Mouse (Mus musculus): ENCODE results near the gene Eva1c. TPM values are rescaled to one million over a fixed set of nuclear protein-coding genes. Genes with fewer than 3 reads are reported as not detected.
"Not testable (repeated sequence)": the region's sequence is repeated elsewhere in the genome, so short reads cannot be mapped to it uniquely, and the experiment has no call there.

Eva1c gene
- total RNA-seq, 2 experiments from 2014 or later = 2.2 to 2.9 TPM

DNA sequence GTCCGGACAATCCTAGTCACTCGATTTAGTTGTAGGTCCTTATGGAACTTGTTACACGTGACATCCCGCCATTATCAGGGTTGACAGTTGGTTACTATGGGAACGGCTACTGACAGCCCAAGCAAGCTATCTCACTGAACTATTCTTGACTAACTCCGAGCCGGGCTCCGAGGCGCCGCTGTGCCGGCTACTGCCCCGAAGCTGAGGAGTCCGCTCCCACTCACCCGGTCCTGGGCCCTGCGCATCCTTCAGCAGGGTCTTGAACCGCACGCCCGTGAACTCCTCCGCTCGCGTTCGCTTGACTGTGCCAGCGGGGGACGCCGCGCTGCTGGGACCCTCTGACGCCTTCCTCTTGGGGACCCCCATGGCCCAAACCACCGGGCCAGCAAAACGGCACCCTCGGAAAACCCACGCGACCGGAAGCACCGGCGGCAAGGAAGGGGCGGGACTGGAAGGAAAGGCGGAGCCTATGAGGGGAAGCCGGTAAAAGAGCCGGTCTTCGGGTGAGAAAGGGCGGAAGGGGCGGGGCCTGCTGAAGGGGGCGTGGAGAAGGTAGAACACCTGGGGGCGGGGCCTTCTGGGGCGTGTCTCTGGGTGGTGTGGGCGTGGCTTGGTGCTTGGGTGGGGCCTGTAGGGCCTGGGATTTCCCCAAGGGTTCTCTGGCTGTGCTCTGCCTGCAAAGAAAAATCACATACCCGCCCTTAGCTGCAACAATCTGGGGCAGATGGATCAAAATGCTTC is 16.4 kb upstream of the Eva1c start, which contains the start of gene Urb1:
TSS of gene Urb1 (minus strand) at position 439 of the 741 bp plus-strand sequence.
- peak within 1 kb of the TSS; percentile 73 for H3K27ac ChIP-seq
- DNase-seq (ENCODE audit: low spot score in 2 of 2) = peak; percentile 98 to 99
- no peak; the same call in 1 of the 2 replicates for TF ChIP-seq CTCF (conservative IDR thresholded peaks at IDR 0.05)
- H3K4me3 ChIP-seq = peak within 1 kb of the TSS; percentile 94

DNA sequence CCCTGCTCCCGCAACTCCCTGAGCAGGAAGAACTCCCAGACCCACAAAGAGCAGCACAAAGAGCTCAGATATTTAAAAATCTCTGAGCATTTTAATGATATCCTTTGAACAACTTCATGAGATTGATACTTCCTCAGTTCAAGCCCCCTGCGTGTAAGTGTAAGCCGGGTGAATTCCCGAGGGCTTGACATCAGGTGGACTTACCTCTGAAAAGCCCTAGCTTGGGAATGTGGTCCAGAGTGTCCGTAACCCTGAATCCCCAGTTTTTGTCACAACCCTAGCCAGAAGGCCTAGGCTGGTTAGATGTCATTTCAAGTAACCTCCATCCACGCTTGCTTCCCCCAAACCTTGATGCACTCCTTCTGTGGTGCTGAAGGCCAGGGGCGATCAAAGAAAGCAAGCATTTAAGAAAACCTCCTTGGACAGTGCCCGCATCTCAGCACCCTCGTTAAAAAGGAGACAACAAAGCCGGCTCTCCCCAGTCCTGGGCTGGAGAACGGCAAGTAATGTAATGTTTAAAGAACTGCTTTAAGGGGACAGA is 15.7 kb upstream of the Eva1c start:
- DNase-seq (ENCODE audit: low spot score in 2 of 2) = no peak
- H3K27ac ChIP-seq = peak overlapping the region; percentile 73
- no peak for TF ChIP-seq CTCF (conservative IDR thresholded peaks at IDR 0.05)
- H3K4me3 ChIP-seq = peak overlapping the region; percentile 94

DNA sequence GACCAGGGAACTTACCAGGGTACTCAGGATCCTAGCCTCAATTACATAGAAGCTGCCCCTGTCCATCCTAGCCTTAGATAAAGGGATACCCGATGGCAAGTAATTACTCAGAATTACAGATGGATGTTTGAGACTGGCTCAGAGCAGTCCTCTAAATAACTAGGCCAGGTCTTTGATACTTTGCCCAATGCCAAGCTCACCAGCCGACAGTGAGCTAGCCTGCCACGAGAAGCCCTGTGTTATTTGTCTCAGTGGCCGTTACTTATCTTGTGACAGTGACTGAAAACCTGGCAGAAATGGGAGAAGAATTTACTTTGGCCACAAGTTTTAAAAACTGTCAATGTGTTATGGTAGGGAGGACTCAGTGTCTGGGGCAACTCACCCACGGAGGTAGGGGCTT is 14.4 kb upstream of the Eva1c start:
- Histone ChIP-seq H3K4me3 (no peak overlapping the region), H3K27ac (no peak overlapping the region)
- TF ChIP-seq CTCF (conservative IDR thresholded peaks at IDR 0.05) = no peak
- DNase-seq (ENCODE audit: low spot score in 2 of 2) = no peak

DNA sequence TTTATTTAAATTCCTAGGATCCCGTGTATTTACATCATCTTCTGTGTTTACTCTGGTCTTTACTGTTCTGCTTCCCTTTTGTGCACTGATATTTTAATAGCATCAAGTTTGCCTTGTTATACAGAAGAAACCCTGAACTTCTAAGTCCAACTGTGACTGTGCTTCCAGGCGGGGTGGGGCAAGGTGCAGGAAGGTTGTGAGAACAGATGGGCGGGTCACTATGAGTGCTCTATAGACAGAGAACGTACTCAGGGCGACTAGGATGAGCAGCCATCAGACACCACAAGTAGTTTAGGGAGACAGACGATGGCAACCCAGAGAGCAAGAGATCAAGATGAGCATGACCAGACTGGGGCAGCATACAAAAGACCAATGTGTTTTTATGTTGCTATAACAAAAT is 6.2 kb upstream of the Eva1c start:
- DNase-seq (ENCODE audit: low spot score in 2 of 2) = no peak
- no peak overlapping the region for H3K27ac ChIP-seq
- no peak overlapping the region for H3K4me3 ChIP-seq
- TF ChIP-seq CTCF (conservative IDR thresholded peaks at IDR 0.05) = no peak

DNA sequence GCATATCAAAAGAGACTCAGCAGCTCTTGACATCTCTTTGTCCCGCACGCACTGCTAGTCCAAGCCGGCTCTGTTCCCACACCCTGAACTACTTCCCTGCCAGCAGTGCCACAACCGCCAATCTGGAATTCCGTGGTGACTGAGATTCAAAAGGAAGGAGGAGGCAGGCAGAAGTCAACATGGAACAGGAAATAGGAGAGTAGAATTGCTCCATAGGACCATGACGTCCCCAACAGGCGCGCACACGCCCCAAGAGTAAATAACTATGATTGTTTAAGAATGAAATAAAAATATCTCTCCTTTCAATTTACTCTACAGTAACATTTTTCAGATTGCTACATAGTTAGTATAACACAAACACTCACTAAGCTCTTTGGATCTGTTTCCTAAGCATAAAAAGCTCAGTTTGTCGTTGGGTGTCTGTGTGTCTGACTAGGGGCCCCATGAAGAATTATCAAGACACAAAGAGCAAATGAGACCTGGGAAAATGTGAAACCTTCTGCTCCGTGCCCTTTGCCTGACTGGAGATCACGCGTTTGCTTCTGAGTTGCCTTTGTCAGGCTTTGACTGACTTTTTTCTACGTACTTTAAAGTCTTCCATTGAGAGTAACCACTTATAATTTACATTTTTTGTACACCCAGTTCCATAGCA is 5.3 kb upstream of the Eva1c start:
- H3K27ac ChIP-seq = no peak overlapping the region
- DNase-seq (ENCODE audit: low spot score in 2 of 2) = no peak
- TF ChIP-seq CTCF (conservative IDR thresholded peaks at IDR 0.05) = no peak
- no peak overlapping the region for H3K4me3 ChIP-seq

DNA sequence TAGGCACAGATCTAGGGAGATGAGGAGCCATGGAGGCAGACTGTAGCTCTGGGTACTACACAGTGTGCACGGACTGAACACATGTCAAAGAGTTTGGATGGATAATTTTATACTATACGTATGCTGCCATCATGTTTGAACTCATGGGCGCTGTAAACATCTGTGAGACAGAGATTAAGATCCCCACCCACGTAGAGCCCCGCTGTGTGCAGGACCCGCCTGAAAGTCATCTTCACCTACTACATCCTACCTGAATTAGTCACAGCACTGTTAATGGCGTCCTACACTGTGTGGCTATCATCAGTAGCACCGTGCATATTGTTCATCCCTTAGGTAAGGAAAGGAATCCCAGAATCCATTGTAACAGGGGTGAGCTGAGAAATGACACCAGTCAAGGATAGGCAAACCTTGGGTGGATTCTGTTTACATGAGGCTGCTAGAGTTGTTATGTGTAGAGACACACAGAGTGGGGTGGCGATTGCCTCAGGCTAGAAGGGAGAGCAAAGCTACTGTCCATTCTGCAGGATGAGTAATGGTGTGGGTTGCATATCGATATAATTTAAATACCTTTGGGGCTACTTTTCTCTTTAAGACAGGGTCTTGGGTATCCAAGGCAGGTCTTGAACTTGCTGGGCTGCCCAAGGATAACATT is 4.1 kb upstream of the Eva1c start:
- H3K4me3 ChIP-seq = no peak overlapping the region
- no peak for TF ChIP-seq CTCF (conservative IDR thresholded peaks at IDR 0.05)
- DNase-seq (ENCODE audit: low spot score in 2 of 2) = no peak

DNA sequence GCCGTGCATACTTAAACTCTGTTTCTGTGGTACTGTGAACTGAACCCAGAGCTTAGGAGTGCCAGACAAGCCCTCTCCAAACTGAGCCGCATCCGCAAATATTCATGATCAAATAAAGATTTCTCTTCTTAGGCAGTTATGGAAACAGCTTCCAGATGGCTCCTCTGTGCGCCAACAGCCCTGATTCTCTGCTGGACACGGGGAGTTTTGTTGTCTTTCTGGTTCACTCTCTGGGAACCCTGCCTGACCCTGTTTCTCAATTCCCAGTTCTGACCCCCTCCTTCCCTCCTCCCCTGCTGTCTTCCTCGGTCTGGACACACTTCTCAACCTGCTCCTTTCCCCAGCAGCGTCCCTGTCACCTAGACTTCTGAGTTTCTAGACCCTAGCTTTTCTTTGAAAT is 3.5 kb upstream of the Eva1c start:
- H3K4me3 ChIP-seq = no peak overlapping the region
- no peak for DNase-seq (ENCODE audit: low spot score in 2 of 2)
- H3K27ac ChIP-seq = no peak overlapping the region
- TF ChIP-seq CTCF (conservative IDR thresholded peaks at IDR 0.05) = no peak

More for the DNA sequence above, 4.1 kb upstream of the Eva1c start:
- H3K27ac ChIP-seq = no peak overlapping the region

DNA sequence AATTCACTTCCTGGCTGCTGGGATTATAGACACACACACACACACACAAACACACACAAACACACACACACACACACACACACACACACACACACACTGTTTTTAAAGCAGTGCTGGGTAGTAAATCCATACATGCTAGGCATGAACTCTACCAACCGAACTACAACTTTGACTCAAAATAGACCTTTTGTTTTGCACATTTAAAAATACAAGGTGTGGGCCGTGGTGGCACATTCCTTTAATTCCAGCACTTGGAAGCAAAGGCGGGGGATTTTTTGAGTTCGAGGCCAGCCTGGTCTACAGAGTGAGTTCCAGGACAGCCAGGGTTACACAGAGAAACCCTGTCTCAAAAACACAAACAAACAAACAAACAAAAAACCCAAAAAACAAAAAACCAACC is 2.5 kb upstream of the Eva1c start:
- H3K4me3 ChIP-seq; DNase-seq (ENCODE audit: low spot score in 2 of 2); H3K27ac ChIP-seq: not testable (repeated sequence)

DNA sequence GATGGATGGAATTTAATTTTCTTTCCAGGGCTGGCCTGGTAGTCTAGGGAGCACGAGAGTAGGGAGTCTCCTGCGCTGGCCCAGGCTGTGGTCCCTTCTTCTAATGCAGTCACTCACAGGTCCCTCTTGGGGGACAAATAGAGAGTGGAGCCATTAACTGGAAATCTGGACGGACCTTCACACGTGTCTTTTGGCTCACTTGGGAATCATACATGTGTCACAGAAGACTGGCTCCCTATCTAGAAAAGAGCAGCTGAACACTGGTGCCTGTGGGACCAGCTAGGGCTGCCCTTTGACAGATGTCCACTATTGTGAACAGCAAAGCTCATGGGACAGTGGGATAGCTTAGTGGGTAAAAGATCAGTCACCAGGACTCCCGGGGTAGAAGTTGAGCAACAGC is 478 bp upstream of the Eva1c start:
- DNase-seq (ENCODE audit: low spot score in 2 of 2) = no peak

DNA sequence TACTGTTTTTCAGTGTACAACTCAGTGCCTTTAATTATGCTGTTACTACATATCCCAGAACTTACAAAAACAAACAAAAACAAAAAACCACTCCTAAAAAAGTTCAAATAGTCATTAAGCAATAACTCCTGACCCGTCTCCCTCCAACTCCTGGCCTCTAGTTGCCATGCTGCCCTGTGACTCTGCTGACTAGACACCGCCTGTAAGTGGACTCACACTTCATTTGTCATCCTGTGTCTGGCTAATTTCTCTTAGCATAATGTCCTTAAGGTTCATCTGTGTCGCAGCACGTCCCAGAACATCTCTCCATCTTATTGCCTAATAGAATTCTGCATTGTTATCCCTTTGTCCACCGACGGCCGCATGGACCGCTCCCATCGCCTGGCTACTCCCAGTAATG is 979 bp downstream of the Eva1c start:
- no peak for TF ChIP-seq CTCF (conservative IDR thresholded peaks at IDR 0.05)

More for the DNA sequence above, 478 bp upstream of the Eva1c start:
- Histone ChIP-seq H3K27ac (no peak overlapping the region), H3K4me3 (no peak overlapping the region)
- no peak for TF ChIP-seq CTCF (conservative IDR thresholded peaks at IDR 0.05)

DNA sequence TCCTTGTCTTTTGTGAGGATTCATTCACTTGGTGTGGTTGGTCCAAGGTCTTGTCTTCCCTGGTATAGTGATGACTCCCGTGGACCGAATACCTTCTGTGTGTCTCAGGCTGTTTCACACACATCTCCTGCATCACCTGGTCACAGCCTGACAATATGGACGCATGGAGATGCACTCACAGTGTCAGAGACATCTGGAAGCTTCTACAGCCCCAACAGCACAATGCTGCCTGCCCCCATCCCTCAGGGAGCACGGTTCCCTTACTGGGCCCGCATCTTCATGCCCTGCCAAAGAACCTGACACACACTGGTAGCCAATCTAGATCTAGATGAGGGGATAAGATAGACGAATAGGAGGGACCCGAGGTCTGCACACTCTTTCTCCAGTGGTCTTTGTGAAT is 2.6 kb downstream of the Eva1c start:
- Histone ChIP-seq H3K27ac (no peak overlapping the region), H3K4me3 (no peak overlapping the region)
- TF ChIP-seq CTCF (conservative IDR thresholded peaks at IDR 0.05) = no peak
- DNase-seq (ENCODE audit: low spot score in 2 of 2) = no peak

More for the DNA sequence above, 979 bp downstream of the Eva1c start:
- DNase-seq (ENCODE audit: low spot score in 2 of 2) = no peak
- H3K27ac ChIP-seq = no peak overlapping the region
- no peak overlapping the region for H3K4me3 ChIP-seq

DNA sequence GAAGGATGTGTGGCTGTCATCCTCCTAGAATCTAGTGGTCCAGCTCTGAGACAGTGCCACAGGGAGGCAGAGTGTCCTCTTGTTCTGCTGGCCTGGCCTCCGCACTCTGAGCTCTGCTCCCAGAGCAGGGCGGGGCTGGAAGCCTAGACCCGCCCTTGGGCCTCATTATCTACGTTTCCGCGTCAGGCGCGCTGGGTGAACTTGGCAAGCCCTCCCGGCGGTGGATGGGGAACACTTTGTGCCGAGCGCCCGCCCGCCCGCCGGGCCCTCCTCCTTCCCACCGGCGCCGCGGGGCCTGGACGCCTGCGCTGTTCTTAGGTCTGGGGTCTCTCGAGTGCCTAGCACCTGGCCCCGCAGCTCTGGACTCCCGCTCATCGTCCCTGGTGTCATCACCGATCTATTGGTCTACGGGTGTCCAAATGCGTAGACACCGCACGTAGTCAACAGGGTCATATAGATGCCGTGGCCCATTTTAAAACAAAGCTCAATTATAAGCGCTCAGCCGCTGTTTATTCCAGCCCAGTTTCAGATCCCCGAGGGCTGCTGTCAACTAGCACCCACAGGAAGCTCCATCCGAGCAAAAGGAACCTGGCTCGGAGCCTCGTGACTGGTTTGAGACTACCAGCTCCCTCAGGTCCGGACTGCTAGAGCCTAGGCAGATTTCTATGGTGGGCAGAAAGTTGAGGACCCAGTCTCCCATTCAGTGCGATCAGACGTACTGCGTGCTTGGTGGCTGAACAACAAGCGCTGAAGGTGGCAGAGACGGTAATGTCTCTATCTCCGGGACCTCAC is 3.6 kb downstream of the Eva1c start:
- peak; percentile 51 to 72 for DNase-seq (ENCODE audit: low spot score in 2 of 2)
- Histone ChIP-seq H3K4me3 (peak overlapping the region; percentile 68), H3K27ac (peak overlapping the region; percentile 84)
- TF ChIP-seq CTCF (conservative IDR thresholded peaks at IDR 0.05) = peak; percentile 62
